Mouse (Mus musculus): ENCODE measurements at regions not wholly inside any gene's neighbourhood (a gene's known extent, or its start where the extent isn't known, plus 50 kb on each side); places are given as distances from the start of the nearest gene placed in this dataset.

- DNase-seq, result no peak
Observed at GRCm38 (mm10) chr13:97512521-97512920, 247.9 kb downstream of the Gm10260 start.

DNA sequence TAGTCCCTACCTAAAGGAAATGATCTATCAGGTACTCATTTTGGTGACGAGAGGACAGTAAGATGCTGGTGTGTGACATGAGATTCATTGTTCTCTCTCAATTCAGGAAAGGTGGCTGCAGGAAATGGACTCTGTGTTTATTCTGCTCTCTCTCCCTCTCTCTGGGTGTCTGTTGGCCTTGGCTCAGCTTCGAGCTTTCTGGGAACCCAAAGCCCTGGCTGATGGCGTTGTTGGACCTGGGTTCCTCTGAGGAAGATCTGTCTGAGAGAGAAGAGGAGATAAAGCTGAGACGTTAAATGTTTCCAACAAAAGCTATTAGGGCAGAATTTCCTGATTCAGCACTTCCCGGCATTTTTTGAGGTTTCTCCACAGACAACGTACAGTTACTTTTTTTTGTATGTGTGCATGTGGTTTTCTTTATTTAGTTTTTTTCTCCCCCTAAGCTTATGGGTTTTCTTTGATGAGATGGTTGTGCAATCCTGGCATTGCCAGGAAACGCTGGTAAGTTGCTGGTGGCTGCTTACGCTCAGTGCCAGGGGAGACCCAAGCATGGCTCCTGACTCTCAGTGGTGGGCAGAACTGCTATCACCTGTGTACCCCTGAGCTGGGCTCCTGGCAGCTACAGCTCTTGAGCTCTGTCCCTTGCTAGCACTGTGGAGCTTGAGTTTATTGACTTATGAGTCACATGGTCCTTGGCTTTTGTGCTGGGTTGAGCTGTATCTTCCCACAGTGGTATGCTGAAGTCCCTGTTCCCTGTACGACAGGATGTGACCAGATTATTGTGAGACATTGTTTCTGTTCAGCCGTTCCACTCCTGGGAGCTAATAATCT lies 249.8 kb downstream of the Gm10260 start:
- DNase-seq, result peak; percentile 93

DNA sequence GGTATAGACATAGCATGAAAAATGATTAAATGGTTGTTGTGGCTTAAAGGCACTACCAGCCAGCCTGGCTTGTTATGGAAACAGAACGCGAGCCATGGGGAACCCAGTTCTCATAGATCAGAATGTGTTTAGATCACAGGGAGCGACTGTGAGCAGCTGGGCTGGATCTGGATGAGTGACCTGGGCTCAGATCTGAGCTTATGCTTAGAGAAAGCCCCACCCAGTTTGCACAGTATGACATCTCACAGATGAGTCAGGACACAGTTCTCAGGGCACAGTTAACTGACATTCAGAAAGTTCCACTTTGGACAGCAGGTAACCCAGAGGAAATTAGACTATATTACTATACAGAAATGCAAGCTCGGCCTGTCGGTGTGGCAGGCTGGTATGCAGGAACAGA lies 255.5 kb downstream of the Gm10260 start:
- DNase-seq, result no peak

GRCm38 (mm10) chr13:97503955-97504739 lies 256.3 kb downstream of the Gm10260 start:
- DNase-seq, result no peak

- no peak for DNase-seq
Observed at GRCm38 (mm10) chr13:97503391-97503790, 257.0 kb downstream of the Gm10260 start.

GRCm38 (mm10) chr13:97500155-97500554 lies 259.2 kb downstream of the Enc1 start:
- no peak for DNase-seq

DNA sequence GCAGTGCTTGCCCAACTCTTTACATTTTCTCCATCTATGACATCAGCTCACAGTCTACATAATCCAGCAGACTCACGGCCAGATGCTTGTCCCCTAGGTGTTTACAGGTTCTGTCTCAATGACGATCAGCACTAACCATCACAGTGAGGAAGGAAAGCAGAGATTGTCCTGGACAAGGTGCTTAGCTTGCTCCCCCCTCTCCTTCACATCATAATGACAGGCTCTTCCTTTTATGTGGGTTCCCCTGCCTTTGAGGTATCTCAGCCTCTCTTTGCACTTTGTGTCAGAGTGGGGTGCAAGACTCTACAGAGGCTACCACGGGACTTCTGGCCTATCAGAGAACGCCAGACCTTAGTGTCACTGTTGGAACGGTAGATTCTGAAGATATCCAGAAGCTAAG lies 258.1 kb downstream of the Enc1 start:
- DNase-seq, result no peak

- DNase-seq, result peak; percentile 91
Observed at GRCm38 (mm10) chr13:97497928-97498327, 257.0 kb downstream of the Enc1 start.

DNA sequence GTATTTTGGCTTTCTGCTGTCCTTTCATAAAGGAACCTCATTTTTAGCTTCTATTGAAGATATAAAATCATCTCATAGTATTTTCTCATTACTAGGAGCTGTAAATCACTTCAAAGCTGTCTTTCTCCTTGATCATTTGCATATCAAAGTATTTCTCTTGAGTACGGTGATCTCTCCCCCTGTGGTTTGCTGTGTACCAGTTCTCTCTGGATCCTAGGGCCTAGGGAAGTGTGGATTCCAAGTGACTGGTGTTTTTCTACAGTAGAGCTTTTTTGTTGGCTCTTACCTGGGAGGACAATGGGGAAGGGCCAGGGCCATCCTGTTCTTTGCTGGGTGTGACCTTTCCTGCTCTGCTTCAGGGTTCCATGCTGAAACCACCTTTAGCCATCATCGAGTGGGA lies 253.9 kb downstream of the Enc1 start:
- DNase-seq, result no peak

GRCm38 (mm10) chr13:97493836-97494235 lies 252.9 kb downstream of the Enc1 start:
- no peak for DNase-seq

DNA sequence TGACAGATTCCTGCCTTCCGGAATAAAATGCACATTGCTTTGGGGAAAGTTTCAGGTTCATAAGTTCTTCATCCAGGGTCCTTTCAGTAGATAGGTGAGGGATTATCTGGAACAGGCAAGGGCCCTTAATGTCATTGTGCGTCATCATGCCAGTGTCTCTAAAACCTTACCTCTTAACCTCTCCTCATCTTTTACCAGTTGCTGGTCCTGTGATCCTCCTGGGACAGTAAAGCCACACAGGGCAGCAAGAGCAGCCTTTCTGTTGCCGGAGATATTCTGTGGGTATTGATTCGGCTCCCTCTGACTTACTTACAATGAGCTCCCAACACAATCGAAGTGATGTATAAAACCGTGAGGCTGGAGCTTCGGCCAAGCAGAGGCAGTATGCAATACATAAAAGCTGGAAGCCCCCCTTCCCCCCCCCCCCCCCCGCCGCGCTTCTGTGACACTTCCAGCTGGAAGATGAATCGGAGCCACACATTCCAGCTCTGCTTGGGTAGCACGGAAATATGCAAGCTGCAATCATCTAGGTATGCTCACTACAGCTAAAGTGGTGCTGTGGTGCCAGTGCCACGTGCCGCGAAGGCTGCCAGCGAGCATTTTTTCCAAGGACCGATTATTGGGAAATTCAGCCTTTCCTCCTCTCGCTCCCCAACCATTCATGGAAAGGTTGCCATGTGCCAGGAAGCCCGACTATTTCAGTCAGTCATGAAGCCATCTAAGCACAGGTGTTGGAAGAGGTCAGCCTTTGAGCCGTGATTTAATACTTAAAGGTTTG lies 252.2 kb downstream of the Enc1 start:
- DNase-seq, result no peak

GRCm38 (mm10) chr13:97491865-97492847 lies 251.3 kb downstream of the Enc1 start:
- DNase-seq, result no peak

DNA sequence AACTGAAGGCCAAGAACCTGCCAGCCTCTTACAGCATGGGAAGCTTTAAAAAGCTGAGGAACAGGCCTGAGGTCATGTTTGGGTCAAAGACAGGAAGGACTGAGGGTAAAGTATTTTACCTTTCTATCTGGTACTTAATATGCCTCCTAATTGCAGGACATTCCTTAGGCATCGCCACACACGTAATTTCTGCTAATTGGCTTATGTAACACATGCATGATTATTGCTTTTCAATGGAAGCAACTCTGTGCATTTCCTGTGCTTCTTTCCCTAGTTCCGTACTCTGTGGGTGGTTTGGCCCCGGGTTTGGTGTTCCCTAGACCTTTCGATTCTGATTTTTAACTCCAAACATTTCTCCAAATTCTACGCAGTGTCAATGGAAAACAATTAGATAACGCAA lies 249.2 kb downstream of the Enc1 start:
- no peak for DNase-seq

DNA sequence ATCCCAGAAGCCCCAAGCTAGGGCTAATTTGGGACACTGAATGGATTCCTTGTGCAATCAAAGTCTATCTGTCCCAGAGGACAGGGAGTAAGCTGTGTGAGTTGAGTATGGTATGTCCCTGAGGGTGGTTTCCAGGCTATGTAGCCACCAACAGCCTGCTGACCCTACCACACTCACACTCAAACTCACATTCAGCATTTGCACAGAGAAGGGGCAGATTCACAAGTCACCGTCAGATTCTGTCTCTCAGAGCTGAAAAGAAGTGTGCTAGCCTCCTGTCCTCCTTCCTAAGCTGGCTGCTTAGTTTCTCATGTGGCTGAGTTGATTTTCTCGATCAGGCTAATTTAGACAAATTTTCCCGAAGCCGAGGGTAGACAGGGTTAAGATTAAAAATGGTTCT lies 248.8 kb downstream of the Enc1 start:
- no peak for DNase-seq

- DNase-seq, result no peak
Observed at GRCm38 (mm10) chr13:97489029-97489428, 248.1 kb downstream of the Enc1 start.

DNA sequence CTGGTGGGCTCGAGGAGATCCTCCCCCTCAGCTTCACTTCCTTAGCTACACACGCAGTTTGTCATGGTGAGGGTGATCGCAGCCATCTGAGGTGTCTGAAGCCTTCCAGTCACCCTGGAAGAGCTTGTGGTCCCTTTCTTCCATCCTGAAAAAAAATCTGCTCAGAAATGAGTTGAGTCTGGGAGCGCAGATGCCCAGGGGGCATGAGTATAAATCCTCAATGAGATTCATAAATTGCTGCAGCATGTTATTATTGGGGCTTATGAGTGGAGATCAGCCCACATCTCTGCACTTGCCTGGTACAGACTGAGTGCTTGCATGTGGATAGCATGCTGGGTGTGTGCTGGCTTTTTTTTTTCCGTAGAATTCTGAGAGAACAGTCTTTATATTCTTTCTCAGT lies 247.6 kb downstream of the Enc1 start:
- no peak for DNase-seq

- no peak for DNase-seq
Observed at GRCm38 (mm10) chr13:97487746-97488473, 247.0 kb downstream of the Enc1 start.

GRCm38 (mm10) chr13:97486490-97486889 lies 245.6 kb downstream of the Enc1 start:
- no peak for DNase-seq

- DNase-seq, result no peak
Observed at GRCm38 (mm10) chr13:97485886-97486285, 245.0 kb downstream of the Enc1 start.

GRCm38 (mm10) chr13:97484808-97485545 lies 244.1 kb downstream of the Enc1 start:
- peak; percentile 94 for DNase-seq

DNA sequence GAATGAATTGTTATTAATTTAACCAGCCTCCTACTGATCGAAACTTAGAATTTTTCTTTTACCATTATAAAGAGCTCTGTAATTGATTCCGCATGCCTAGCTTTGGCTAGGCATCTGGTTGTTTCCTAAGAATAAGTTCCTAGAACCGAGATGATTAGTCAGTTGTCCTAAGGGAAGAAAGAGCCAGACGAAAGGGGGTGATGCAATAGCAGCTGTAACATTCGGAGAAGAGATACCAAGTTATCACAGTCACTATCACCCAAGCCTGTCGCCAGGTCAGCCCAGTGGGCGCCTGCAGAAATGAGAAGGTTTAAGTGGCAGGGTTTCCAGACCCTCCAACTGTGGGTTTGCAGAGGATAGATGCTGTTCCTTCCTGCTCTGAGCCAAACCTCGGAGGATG lies 242.8 kb downstream of the Enc1 start:
- peak; percentile 93 for DNase-seq

Data from heart, adult 11 months (tissue).